In the genomic region with DNA sequence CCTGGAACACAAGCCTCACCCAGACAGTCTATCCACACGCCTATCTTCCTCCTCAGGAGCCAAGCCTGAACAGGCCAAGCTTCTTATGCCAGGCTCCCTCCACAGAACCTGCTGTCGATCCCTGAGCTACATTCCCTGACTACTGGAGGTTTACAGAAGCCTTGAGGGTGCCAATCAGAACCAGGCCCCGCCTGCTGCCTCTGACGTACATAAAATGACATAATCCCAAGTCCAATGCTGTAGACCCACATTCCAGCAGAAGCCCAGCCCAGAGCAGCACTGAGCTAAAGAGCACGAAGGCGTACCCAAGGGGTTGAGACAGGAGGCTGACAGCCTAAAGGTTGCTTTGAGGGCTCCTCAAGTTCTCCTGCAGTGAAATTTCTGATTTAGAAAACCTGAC, we compare ENCODE assay signal across 8 mouse cellular contexts. TPM values are rescaled to one million over a fixed set of nuclear protein-coding genes. Genes with fewer than 3 reads are reported as not detected.
A peak's percentile ranks its signal among the peaks of the same experiment; 100 is the strongest.
DNase-seq lines count a peak whose midpoint lies in the region; ATAC-seq and TF ChIP-seq lines count a peak whose summit lies in the region.

No protein-coding gene starts in this region.

- no peak overlapping the region for H3K9ac ChIP-seq in intestine, embryonic 15.5 days

- H3K27ac ChIP-seq in intestine, embryonic 15.5 days = peak overlapping the region; percentile 54; the same call in 1 of the 2 replicates
- H3K27ac ChIP-seq in left cerebral cortex, adult 2 months = peak overlapping the region; percentile 83

- peaks cover 63% of the 10 kb centered on the region for H3K4me1 ChIP-seq in intestine, embryonic 15.5 days (replicated peaks)

- H3K4me2 ChIP-seq in intestine, embryonic 15.5 days (replicated peaks) = no peak overlapping the region

- ATAC-seq in cerebellum, adult (ENCODE audit: insufficient number of reproducible peaks, low FRiP score, low TSS enrichment) = peak; percentile 82
- peak; percentile 85 for ATAC-seq in intestine, embryonic 15.5 days
- ATAC-seq in megakaryocyte progenitor cell, adult 5-6 weeks (replicated peaks; ENCODE audit: poor library complexity) = no peak

- H3K36me3 ChIP-seq in intestine, embryonic 15.5 days = peaks cover 15% of the 10 kb centered on the region; the same call in 1 of the 2 replicates

- no peak; the same call in 1 of the 2 replicates for TF ChIP-seq CTCF in left cerebral cortex, adult 2 months (IDR thresholded peaks at IDR 0.05)

- no peaks in the 10 kb centered on the region for H3K27me3 ChIP-seq in intestine, embryonic 15.5 days (replicated peaks)

- DNase-seq in ZHBTc4 (ENCODE audit: low read depth, low spot score) = peak; percentile 65
- peak; percentile 73 for DNase-seq in gastrocnemius, adult 18-20 months (ENCODE audit: low spot score)
- DNase-seq in left cerebral cortex, adult 2 months (ENCODE audit: extremely low spot score in 1 of 2, low spot score in 2 of 2) = peak; percentile 78 to 82
- DNase-seq in mesoderm, embryonic 11.5 days (ENCODE audit: low read depth, low spot score) = peak; percentile 45
- peak; percentile 61 for DNase-seq in urinary bladder, adult 2 months (ENCODE audit: low spot score)

- no peak overlapping the region for H3K4me3 ChIP-seq in intestine, embryonic 15.5 days (replicated peaks)
- H3K4me3 ChIP-seq in left cerebral cortex, adult 2 months = no peak overlapping the region

- no peaks in the 10 kb centered on the region for H3K9me3 ChIP-seq in intestine, embryonic 15.5 days

- intact Hi-C loops in left cerebral cortex, adult 2 months (cut with DNase I) = no loop called here

- WGBS in intestine, embryonic 15.5 days = 32% methylated on average over 6 of the region's 6 CpGs

RNA-seq across cellular contexts. Expression of gene Cry2, which starts 6.0 kb away (rescaled TPM):
- 10 to 100 TPM; 18.5 to 21.2 TPM for total RNA-seq in gastrocnemius, adult 18-20 months (2021)
- 14.5 and 15.8 TPM in 2 replicates for polyA plus RNA-seq in intestine, embryonic 15.5 days (2015; fragmentation: Nextera tagmentation; extraction: Ambion mirVana)
- total RNA-seq in left cerebral cortex, adult 2 months (2021) = 100 to 1,000 TPM; 126 to 129 TPM
- polyA plus RNA-seq in urinary bladder, adult 2 months (2012; rRNA removed) = 36.2 and 36.7 TPM in 2 replicates
- 9.0 and 10.1 TPM in 2 replicates for total RNA-seq in megakaryocyte progenitor cell, adult 5-6 weeks (2015)
- total RNA-seq in megakaryocyte progenitor cell, adult 5-6 weeks (2017) = 7.4 and 10.9 TPM in 2 replicates

RNA-seq across cellular contexts. Expression of gene Mapk8ip1, which starts 26.8 kb away (rescaled TPM):
- total RNA-seq in gastrocnemius, adult 18-20 months (2021) = 1 to 10 TPM; 2.8 to 2.9 TPM
- 19.4 and 21.3 TPM in 2 replicates for polyA plus RNA-seq in intestine, embryonic 15.5 days (2015; fragmentation: Nextera tagmentation; extraction: Ambion mirVana)
- 100 to 1,000 TPM; 340 to 364 TPM for total RNA-seq in left cerebral cortex, adult 2 months (2021)
- polyA plus RNA-seq in urinary bladder, adult 2 months (2012; rRNA removed) = 15.8 and 22.8 TPM in 2 replicates
- total RNA-seq in megakaryocyte progenitor cell, adult 5-6 weeks (2015) = not detected in 2 replicates
- total RNA-seq in megakaryocyte progenitor cell, adult 5-6 weeks (2017) = 0.07 TPM in 1 of 2 replicates, not detected in the other

RNA-seq across cellular contexts. Expression of gene Slc35c1, which starts 32.5 kb away (rescaled TPM):
- 1 to 10 TPM; 4.3 to 6.0 TPM for total RNA-seq in gastrocnemius, adult 18-20 months (2021)
- polyA plus RNA-seq in intestine, embryonic 15.5 days (2015; fragmentation: Nextera tagmentation; extraction: Ambion mirVana) = 37.3 and 44.5 TPM in 2 replicates
- 10 to 100 TPM; 16.1 to 16.9 TPM for total RNA-seq in left cerebral cortex, adult 2 months (2021)
- 15.8 and 16.8 TPM in 2 replicates for polyA plus RNA-seq in urinary bladder, adult 2 months (2012; rRNA removed)
- 62.3 and 76.4 TPM in 2 replicates for total RNA-seq in megakaryocyte progenitor cell, adult 5-6 weeks (2015)
- 16.5 and 19.3 TPM in 2 replicates for total RNA-seq in megakaryocyte progenitor cell, adult 5-6 weeks (2017)

RNA-seq across cellular contexts. Expression of gene 1700029I15Rik, which starts 45.5 kb away (rescaled TPM):
- under 1 TPM; 0.66 to 0.73 TPM for total RNA-seq in gastrocnemius, adult 18-20 months (2021)
- 2.9 and 3.0 TPM in 2 replicates for polyA plus RNA-seq in intestine, embryonic 15.5 days (2015; fragmentation: Nextera tagmentation; extraction: Ambion mirVana)
- 1 to 10 TPM; 5.3 TPM for total RNA-seq in left cerebral cortex, adult 2 months (2021)
- polyA plus RNA-seq in urinary bladder, adult 2 months (2012; rRNA removed) = 2.3 and 3.4 TPM in 2 replicates
- total RNA-seq in megakaryocyte progenitor cell, adult 5-6 weeks (2015) = 1.6 and 2.1 TPM in 2 replicates
- 1.3 and 2.5 TPM in 2 replicates for total RNA-seq in megakaryocyte progenitor cell, adult 5-6 weeks (2017)

RNA-seq across cellular contexts. Expression of gene Large2, which starts 53.2 kb away (rescaled TPM):
- under 1 TPM in 1 of 2 experiments, not detected in 1; 0.57 TPM for total RNA-seq in gastrocnemius, adult 18-20 months (2021)
- 10.0 and 11.8 TPM in 2 replicates for polyA plus RNA-seq in intestine, embryonic 15.5 days (2015; fragmentation: Nextera tagmentation; extraction: Ambion mirVana)
- total RNA-seq in left cerebral cortex, adult 2 months (2021) = 1 to 10 TPM in 1 of 2 experiments, under 1 TPM in 1; 0.72 to 1.0 TPM
- 10.6 and 13.2 TPM in 2 replicates for polyA plus RNA-seq in urinary bladder, adult 2 months (2012; rRNA removed)
- 0.32 and 0.69 TPM in 2 replicates for total RNA-seq in megakaryocyte progenitor cell, adult 5-6 weeks (2015)
- 0.47 TPM in 1 of 2 replicates, not detected in the other for total RNA-seq in megakaryocyte progenitor cell, adult 5-6 weeks (2017)

Comparison
In these comparisons a context has a peak if more than half of its experiments do, and no peak if none do; other contexts are left out.
1. RNA of gene Cry2, which starts 6.0 kb away (total RNA-seq): 126 to 129 TPM in left cerebral cortex, adult 2 months; 18.5 to 21.2 TPM in gastrocnemius, adult 18-20 months and 7.4 to 10.9 TPM in megakaryocyte progenitor cell, adult 5-6 weeks; every median in the first group is over 4 times any median in the second.
2. RNA of gene Mapk8ip1, which starts 26.8 kb away (total RNA-seq): 340 to 364 TPM in left cerebral cortex, adult 2 months; 2.8 to 2.9 TPM in gastrocnemius, adult 18-20 months and 0.07 TPM in megakaryocyte progenitor cell, adult 5-6 weeks; every median in the first group is over 10 times any median in the second.
3. Peak in every context shown above with its lines, with median percentiles within 50 percentile points of each other: DNase-seq.